Mouse (Mus musculus) heart, adult 2 months (tissue): ENCODE results near the gene Gm4737. TPM values are rescaled to one million over a fixed set of nuclear protein-coding genes. Genes with fewer than 3 reads are reported as not detected.
"Not testable (repeated sequence)": the region's sequence is repeated elsewhere in the genome, so short reads cannot be mapped to it uniquely, and the experiment has no call there.

Experiments used
- DNase-seq, 2 experiments: peaks; one replicate each; pipeline ENCODE4 v3.0.0; 2021
- H3K27ac ChIP-seq: fragments of 200-600 bp; 2 replicates; pipeline ENCODE4 v1.8.1; 2022
- H3K27me3 ChIP-seq: fragments of 200-500 bp; 2 replicates; pipeline ENCODE4 v1.6.1; 2012; ENCODE audit warnings: mild to moderate bottlenecking, low read length, inconsistent platforms, mixed read lengths; ENCODE audit not compliant: control insufficient read depth, insufficient read depth
- H3K36me3 ChIP-seq: fragments of 200-500 bp; 2 replicates; pipeline ENCODE4 v1.6.1; 2012; ENCODE audit warnings: low read length, inconsistent platforms; ENCODE audit not compliant: control insufficient read depth, insufficient read depth
- H3K4me1 ChIP-seq: fragments of 200-500 bp; 2 replicates; pipeline ENCODE4 v1.6.1; 2011; ENCODE audit warnings: low read length; ENCODE audit not compliant: control insufficient read depth, insufficient read depth
- H3K4me3 ChIP-seq: fragments of 200-600 bp; 2 replicates; pipeline ENCODE4 v1.8.1; 2022
- H3K79me2 ChIP-seq: fragments of 200-500 bp; replicated peaks from 2 replicates; pipeline ENCODE4 v1.6.1; 2012; ENCODE audit warnings: mild to moderate bottlenecking, inconsistent platforms, low read length, moderate library complexity, mixed read lengths; ENCODE audit not compliant: control insufficient read depth, insufficient read depth
- H3K9ac ChIP-seq: fragments of 200-500 bp; 2 replicates; pipeline ENCODE4 v1.6.1; 2012; ENCODE audit warnings: low read depth, mild to moderate bottlenecking, control low read depth, inconsistent platforms, low read length, mixed read lengths
- CTCF ChIP-seq: fragments of 200-600 bp; IDR thresholded peaks from 2 replicates; pipeline ENCODE4 v1.8.1; 2022; ENCODE audit warnings: antibody characterized with exemption, mild to moderate bottlenecking, moderate library complexity
- EP300 ChIP-seq: fragments of 200-500 bp; IDR thresholded peaks from 2 replicates; pipeline ENCODE4 v1.6.1; 2011; ENCODE audit warnings: low read depth, low read length, control low read depth; ENCODE audit not compliant: insufficient read depth
- POLR2A ChIP-seq: fragments of 200-500 bp; IDR thresholded peaks from 2 replicates; pipeline ENCODE4 v1.6.1; 2011; ENCODE audit warnings: mild to moderate bottlenecking, low read depth, low read length, control low read depth; ENCODE audit not compliant: insufficient read depth
- WGBS: fragments of 180-500 bp; shearing (Covaris S2); methylation state at CpG from one replicate; pipeline ENCODE4 v1.1.7; 2018; 5-methylcytosine and 5-hydroxymethylcytosine counted together
- intact Hi-C: fragments of 180-260 bp; cut with DNase I; formaldehyde crosslinking; loops from one replicate; pipeline ENCODE4 v1.15.1; 2025
- long read RNA-seq: library from polyadenylated mRNA; stranded (forward); transcript quantifications from one replicate; pipeline ENCODE4 v2.0.0, GENCODE M21; 2021
- polyA plus RNA-seq: library from polyadenylated mRNA; depleted of rRNA; stranded (reverse); fragments of >200 nt; gene quantifications from 2 replicates; pipeline ENCODE4 v1.2.3, GENCODE M21; 2012; rRNA removed
- total RNA-seq, 2 experiments: library from RNA; stranded (reverse); gene quantifications; 2 replicates each; pipeline ENCODE4 v1.2.3; 2021

The Gm4737 gene
- total RNA-seq (10 to 100 TPM in 1 of 2 experiments, 1 to 10 TPM in 1; 9.7 to 12.8 TPM), polyA plus RNA-seq (4.5 and 12.2 TPM in 2 replicates)
- long read RNA-seq, transcript Gm4737-201 (1 exons, 2,093 nt), result major isoform, 6 of 6 reads
- long read RNA-seq, partial matches to known transcripts, result 0 of 6 reads
- long read RNA-seq, other reads (novel, unspliced or antisense), result 0 of 6 reads

DNA sequence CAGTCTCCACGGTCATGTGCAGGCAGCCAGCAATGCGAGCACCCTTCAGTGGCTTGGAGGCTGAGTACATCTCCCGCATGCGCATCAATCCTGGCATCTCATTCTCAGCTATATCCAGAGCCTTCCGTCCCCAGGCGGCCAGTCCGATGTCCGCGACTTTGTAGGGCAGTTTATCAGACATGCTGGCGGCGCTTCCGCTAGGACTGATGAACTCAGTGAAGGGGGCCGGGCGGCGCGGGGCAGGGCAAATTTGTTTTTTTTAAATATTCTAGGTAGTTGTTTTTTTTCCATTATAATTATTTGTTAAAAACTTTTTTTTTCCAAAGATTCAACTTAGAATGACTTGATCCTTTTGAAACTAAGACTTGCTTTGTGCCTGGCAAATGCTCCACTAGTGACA lies at the start of gene Gm4737:
Gene Gm4737 (minus strand): TSS at position 246 of the 400 bp plus-strand sequence.
- DNase-seq, H3K36me3 ChIP-seq, H3K27ac ChIP-seq, intact Hi-C loops, H3K9ac ChIP-seq, H3K79me2 ChIP-seq, H3K4me1 ChIP-seq, H3K4me3 ChIP-seq, H3K27me3 ChIP-seq: not testable (repeated sequence)
- WGBS, result 99% methylated on average over 11 of the region's 16 CpGs

GRCm38 (mm10) chr16:46195792-46196191 lies 40.9 kb upstream of the Gm4737 start:
- no peak overlapping the region for H3K9ac ChIP-seq
- H3K36me3 ChIP-seq, result no peaks in the 10 kb centered on the region
- no peak for DNase-seq
- intact Hi-C loops, result no loop called here
- H3K4me3 ChIP-seq, result no peak overlapping the region
- WGBS, result 90% methylated on average over 5 of the region's 5 CpGs
- no peak overlapping the region for H3K27ac ChIP-seq
- no peaks in the 10 kb centered on the region for H3K79me2 ChIP-seq
- no peaks in the 10 kb centered on the region for H3K27me3 ChIP-seq
- TF ChIP-seq POLR2A, result no peak
- no peak for TF ChIP-seq CTCF
- TF ChIP-seq EP300, result no peak
- no peaks in the 10 kb centered on the region for H3K4me1 ChIP-seq

DNA sequence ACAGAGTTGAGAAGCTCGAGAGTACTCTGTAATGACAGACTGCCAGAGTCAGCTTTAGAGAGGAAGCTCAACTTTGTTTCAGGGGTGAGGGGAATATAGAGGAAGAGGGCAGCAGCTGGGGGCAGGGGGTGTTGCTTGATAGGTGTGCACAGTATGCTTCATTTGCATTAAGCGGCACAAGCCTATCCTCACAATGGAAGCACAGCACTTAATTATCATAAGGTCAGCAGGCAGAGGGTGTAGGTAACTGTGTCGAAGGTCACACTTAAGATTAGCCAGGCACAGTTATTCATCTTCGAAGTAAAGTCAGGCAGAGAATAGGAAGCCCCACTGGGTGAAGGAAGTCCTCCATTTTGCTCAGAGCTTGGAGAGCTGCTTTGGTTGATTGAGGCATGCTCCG lies 28.2 kb upstream of the Gm4737 start:
- H3K79me2 ChIP-seq, result no peaks in the 10 kb centered on the region
- H3K36me3 ChIP-seq, result no peaks in the 10 kb centered on the region
- TF ChIP-seq POLR2A, result no peak
- TF ChIP-seq EP300, result no peak
- TF ChIP-seq CTCF, result no peak
- no peak overlapping the region for H3K27ac ChIP-seq
- H3K4me1 ChIP-seq, result no peaks in the 10 kb centered on the region
- no peak overlapping the region for H3K4me3 ChIP-seq
- 78% methylated on average over 5 of the region's 5 CpGs for WGBS
- DNase-seq, result no peak
- H3K9ac ChIP-seq, result no peak overlapping the region
- intact Hi-C loops, result no loop called here
- H3K27me3 ChIP-seq, result no peaks in the 10 kb centered on the region

- intact Hi-C loops, result no loop called here
- no peaks in the 10 kb centered on the region for H3K27me3 ChIP-seq
- H3K4me3 ChIP-seq, result no peak overlapping the region
- WGBS, result 55% methylated on average over 4 of the region's 4 CpGs
- H3K27ac ChIP-seq, result no peak overlapping the region
- no peak for TF ChIP-seq EP300
- TF ChIP-seq CTCF, result no peak
- TF ChIP-seq POLR2A, result no peak
- no peaks in the 10 kb centered on the region for H3K36me3 ChIP-seq
- DNase-seq, result no peak
- no peaks in the 10 kb centered on the region for H3K79me2 ChIP-seq
- no peaks in the 10 kb centered on the region for H3K4me1 ChIP-seq
- H3K9ac ChIP-seq, result no peak overlapping the region
Observed at GRCm38 (mm10) chr16:46178121-46178801, 23.4 kb upstream of the Gm4737 start.

DNA sequence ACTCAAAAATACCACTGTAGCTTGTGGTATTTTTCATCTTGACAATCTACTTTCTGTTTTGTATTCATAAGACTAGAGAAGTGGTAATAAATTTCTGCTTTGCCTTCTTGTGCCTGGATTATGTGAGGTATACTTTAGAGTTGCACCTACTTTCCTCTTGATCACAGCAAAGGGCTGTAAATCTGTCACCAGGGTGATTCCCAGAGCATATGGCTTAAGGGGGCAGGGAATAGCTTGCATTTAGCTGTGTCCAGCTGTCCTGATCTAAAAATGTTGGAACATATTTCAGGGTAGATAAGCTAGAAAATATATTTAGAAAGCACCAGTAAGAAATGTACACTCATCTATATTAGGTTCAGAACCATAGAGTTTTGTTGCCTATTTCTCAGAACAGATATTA lies 18.2 kb upstream of the Gm4737 start:
- intact Hi-C loops, result no loop called here
- no peak overlapping the region for H3K4me3 ChIP-seq
- TF ChIP-seq CTCF (no peak), POLR2A (no peak), EP300 (no peak)

DNA sequence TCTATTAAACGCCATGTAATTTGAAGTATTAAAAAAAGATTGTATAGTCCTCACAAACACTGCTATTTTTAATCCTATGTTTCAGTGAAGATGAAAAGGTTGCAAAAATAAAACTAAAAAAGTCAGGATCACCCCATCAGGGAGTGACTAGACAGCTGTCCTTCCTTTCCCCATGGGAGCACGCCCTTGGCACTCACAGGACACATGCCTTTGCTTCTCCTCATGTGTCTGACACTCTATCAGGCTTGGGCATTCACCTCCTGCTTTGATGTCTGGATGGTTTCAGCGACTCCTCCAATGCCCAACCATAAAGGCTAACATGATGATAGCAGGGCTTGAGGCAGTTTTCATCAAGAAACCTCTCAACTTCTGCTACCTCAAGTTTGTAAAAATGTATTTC lies 12.1 kb upstream of the Gm4737 start:
- Histone ChIP-seq H3K36me3 (no peaks in the 10 kb centered on the region), H3K4me3 (no peak overlapping the region), H3K9ac (no peak overlapping the region), H3K27me3 (no peaks in the 10 kb centered on the region), H3K79me2 (no peaks in the 10 kb centered on the region), H3K27ac (no peak overlapping the region), H3K4me1 (no peaks in the 10 kb centered on the region; the same call in 1 of the 2 replicates)
- TF ChIP-seq POLR2A (no peak), EP300 (no peak), CTCF (no peak)
- WGBS, result 57% methylated on average over 3 of the region's 3 CpGs
- intact Hi-C loops, result no loop called here
- no peak for DNase-seq

More for the DNA sequence above, 18.2 kb upstream of the Gm4737 start:
- Histone ChIP-seq H3K36me3 (no peaks in the 10 kb centered on the region), H3K27ac (no peak overlapping the region), H3K27me3 (no peaks in the 10 kb centered on the region), H3K79me2 (no peaks in the 10 kb centered on the region), H3K9ac (no peak overlapping the region), H3K4me1 (no peaks in the 10 kb centered on the region)
- DNase-seq, result no peak
